Mouse (Mus musculus) duodenum, adult 2 months (tissue): ENCODE measurements around the gene Tbx21. TPM values are rescaled to one million over a fixed set of nuclear protein-coding genes. Genes with fewer than 3 reads are reported as not detected.

Experiments
- polyA plus RNA-seq: library from polyadenylated mRNA; depleted of rRNA; stranded (reverse); fragments of >200 nt; gene quantifications from 2 replicates; pipeline ENCODE4 v1.2.3, GENCODE M21; 2012; ENCODE audit warnings: low replicate concordance; rRNA removed

Gene Tbx21
- polyA plus RNA-seq, result 0.54 and 2.3 TPM in 2 replicates

GRCm38 (mm10) chr11:97114671-97115601 is at the start of gene Tbx21:
Tbx21 (minus strand) TSS chr11:97115331.

DNA sequence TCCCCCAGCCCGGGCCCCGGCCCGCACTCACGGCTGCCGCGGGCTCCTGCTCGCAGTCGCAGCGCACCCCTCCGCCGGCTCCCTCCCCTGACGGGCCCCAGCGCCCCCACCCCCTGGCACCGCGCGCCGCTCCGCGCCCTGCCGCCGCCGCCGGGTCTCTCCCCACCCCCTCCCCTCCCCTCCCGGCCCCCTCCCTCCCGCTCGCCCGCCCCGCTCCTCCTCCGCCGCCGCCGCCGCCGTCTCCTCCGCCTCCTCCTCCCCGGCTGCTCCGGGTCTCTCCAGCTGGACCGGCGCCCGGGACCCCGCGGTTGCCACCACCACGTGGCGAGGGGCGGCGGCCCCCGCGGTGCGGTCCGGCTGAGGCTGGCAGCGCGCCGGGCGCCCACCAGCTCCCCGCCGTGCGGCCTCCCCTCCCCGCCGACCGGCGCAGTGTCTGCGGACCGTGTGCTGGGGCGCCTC is 36.2 kb upstream of the Tbx21 start, which contains the start of gene Tbkbp1:
Tbkbp1 (minus strand) TSS at position 153 of the 459 bp plus-strand sequence.

DNA sequence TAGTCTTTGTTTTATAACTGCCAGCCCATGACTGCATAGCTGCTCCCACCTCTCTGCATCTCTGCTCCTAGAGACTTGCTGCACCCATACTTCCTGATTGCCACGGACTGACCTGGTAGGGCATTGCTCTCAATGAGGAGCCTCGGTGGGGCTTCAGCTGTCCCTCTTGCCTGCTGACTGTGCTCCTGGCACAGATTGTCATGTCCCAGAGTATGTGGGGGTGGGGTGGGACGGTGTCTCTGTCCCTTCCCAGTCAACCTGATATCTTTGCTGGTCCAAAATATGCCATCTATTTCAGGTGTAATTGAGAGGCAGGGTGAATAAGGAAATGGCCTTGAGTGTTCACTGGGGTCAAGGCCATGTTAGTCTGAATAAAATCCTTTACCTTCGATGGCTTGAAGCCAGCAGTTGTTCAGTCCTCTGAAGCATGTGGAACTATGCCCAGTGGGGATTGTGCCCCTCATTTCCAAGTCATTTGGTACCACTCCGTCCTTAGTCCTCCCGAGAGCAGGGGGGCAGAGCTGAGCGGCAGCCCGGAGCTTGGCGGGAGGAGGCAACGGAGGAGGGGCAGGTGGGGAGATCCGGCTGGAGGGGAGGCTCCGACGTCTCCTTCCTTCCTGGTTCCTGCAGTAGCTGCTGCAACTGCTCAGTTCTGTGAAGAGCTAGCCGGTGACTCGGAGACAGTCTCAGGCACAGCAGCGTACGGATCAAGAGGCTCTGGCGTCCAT is 64.8 kb downstream of the Tbx21 start, which contains the start of gene Osbpl7:
Osbpl7 (plus strand) TSS at position 413 of the 728 bp plus-strand sequence.

Other genes with a start within 250 kb of the Tbx21 start
- 26.8 and 31.3 TPM in 2 replicates for gene Cdk5rap3, start 198.8 kb downstream of the Tbx21 start, polyA plus RNA-seq
- gene Prr15l, start 187.2 kb downstream of the Tbx21 start, polyA plus RNA-seq, result 171 and 324 TPM in 2 replicates
- gene Pnpo, start 171.3 kb downstream of the Tbx21 start, polyA plus RNA-seq, result 58.4 and 64.1 TPM in 2 replicates
- gene Sp2, start 132.4 kb downstream of the Tbx21 start, polyA plus RNA-seq, result 12.0 and 15.1 TPM in 2 replicates
- gene Sp6, start 101.9 kb downstream of the Tbx21 start, polyA plus RNA-seq, result 0.13 and 0.56 TPM in 2 replicates
- gene Scrn2, start 85.4 kb downstream of the Tbx21 start, polyA plus RNA-seq, result 42.2 and 72.9 TPM in 2 replicates
- 0.20 TPM in 1 of 2 replicates, not detected in the other for gene Lrrc46, start 73.9 kb downstream of the Tbx21 start, polyA plus RNA-seq
- 68.7 and 98.1 TPM in 2 replicates for gene Mrpl10, start 73.8 kb downstream of the Tbx21 start, polyA plus RNA-seq
- gene Osbpl7, start 64.7 kb downstream of the Tbx21 start, polyA plus RNA-seq, result 21.8 and 23.0 TPM in 2 replicates
- gene Tbkbp1, start 36.2 kb upstream of the Tbx21 start, polyA plus RNA-seq, result 8.4 and 14.9 TPM in 2 replicates
- gene Kpnb1, start 72.5 kb upstream of the Tbx21 start, polyA plus RNA-seq, result 4.6 and 7.9 TPM in 2 replicates
- gene Npepps, start 165.3 kb upstream of the Tbx21 start, polyA plus RNA-seq, result 18.2 and 19.6 TPM in 2 replicates
- 8.3 and 10.2 TPM in 2 replicates for gene Mrpl45, start 200.4 kb upstream of the Tbx21 start, polyA plus RNA-seq
- 0.04 TPM in 2 replicates for gene Gpr179, start 236.7 kb upstream of the Tbx21 start, polyA plus RNA-seq
- 3.6 and 4.0 TPM in 2 replicates for gene Socs7, start 247.2 kb upstream of the Tbx21 start, polyA plus RNA-seq